Mouse (Mus musculus) megakaryocyte, embryonic 14.5 days (primary cell): Measurements from ENCODE around the gene Parl. TPM values are rescaled to one million over a fixed set of nuclear protein-coding genes. Genes with fewer than 3 reads are reported as not detected.

Source experiments
- H3K27me3 ChIP-seq: replicated peaks from 2 replicates; pipeline ENCODE3; 2012; ENCODE audit warnings: inconsistent platforms
- H3K36me3 ChIP-seq: replicated peaks from 2 replicates; pipeline ENCODE3; 2012; ENCODE audit warnings: low read length, inconsistent platforms, mixed read lengths
- H3K4me1 ChIP-seq: 2 replicates; pipeline ENCODE4 v1.6.1; 2012; ENCODE audit warnings: inconsistent platforms
- H3K4me3 ChIP-seq: replicated peaks from 2 replicates; pipeline ENCODE3; 2012; ENCODE audit warnings: moderate library complexity, mild to moderate bottlenecking, inconsistent platforms
- H3K9me3 ChIP-seq: 2 replicates; pipeline ENCODE4 v1.6.1; 2012; ENCODE audit warnings: inconsistent platforms
- FLI1 ChIP-seq: IDR thresholded peaks from 2 replicates; pipeline ENCODE4 v1.6.1; 2012; ENCODE audit warnings: low read length, inconsistent platforms, mixed read lengths
- GATA1 ChIP-seq: IDR thresholded peaks from 3 replicates; pipeline ENCODE4 v1.6.1; 2012; ENCODE audit warnings: mixed read lengths, low read length, inconsistent platforms, borderline replicate concordance
- polyA plus RNA-seq: library from polyadenylated mRNA; stranded (reverse); fragments of >175 nt; gene quantifications from 2 replicates; pipeline ENCODE4 v1.2.3, GENCODE M21; 2012; ENCODE audit warnings: low replicate concordance; ENCODE audit not compliant: insufficient read depth

Gene Parl
- polyA plus RNA-seq, 1 experiment, result 165 TPM

DNA sequence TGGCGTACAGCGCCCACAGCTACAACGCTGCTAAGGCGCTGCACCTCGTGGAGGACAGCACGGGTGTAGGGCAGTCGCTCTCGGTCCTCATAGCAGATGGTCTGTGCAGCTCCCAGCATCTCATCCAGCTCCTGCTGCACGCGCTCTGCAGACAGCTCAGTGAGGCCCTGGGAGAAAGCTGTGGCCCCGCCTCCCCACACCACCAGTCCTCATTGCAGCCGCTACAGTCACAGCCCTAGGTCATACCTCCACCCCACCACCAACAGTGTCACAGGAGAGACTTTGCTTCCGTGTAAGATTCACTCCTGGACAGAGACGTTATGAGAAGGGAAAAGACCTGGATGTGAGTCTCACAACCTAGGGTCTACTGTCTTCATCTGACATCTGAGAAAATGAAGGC is 10.1 kb upstream of the Parl start:
- no peaks in the 10 kb centered on the region for H3K36me3 ChIP-seq

DNA sequence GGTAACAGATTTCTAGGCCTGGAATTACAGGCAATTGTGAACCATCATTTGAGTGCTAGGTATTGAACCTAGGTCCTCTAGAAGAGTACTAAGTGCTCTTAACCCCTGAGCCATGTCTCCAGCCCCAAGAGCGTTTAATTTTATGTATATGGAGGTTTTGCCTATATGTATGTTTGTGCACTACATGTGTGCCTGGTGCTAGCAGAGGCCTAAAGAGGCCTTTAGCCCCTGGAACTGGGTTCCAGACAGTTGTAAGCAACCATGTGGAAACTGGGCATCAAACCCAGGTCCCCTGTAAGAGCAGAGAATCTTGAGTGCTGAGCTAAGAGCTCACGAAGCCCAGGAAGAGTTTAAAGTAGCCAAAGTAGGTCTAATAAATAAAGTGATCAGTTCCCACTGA is 2.1 kb downstream of the Parl start:
- Histone ChIP-seq H3K36me3 (peaks cover 37% of the 10 kb centered on the region), H3K9me3 (no peaks in the 10 kb centered on the region), H3K27me3 (no peaks in the 10 kb centered on the region), H3K4me3 (no peak overlapping the region), H3K4me1 (peaks cover 51% of the 10 kb centered on the region)
- no peak for TF ChIP-seq FLI1
- TF ChIP-seq GATA1, result no peak

More for the DNA sequence above, 10.1 kb upstream of the Parl start:
- Histone ChIP-seq H3K27me3 (peaks cover 40% of the 10 kb centered on the region), H3K4me3 (no peak overlapping the region), H3K4me1 (peaks cover 8% of the 10 kb centered on the region; the same call in 1 of the 2 replicates), H3K9me3 (no peaks in the 10 kb centered on the region)
- TF ChIP-seq FLI1, result no peak
- no peak for TF ChIP-seq GATA1

DNA sequence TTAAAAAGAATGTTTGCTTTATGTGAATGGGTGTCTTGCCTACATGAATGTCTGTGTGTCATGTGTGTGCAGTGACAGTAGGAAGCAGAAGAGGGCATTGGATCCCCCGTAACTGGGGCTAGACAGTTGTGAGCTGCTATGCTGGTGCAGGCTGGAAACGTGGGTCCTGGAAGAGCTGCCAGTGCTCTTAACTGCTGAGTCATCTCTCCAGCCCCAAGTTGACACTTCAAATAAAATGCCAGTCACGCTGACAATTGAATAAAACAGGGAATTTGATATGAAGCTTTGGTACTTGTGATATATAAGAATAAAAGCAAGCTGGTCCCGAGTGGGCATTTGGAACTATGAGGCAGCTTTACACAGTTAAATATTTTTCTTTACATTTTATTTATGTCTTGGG is 21.9 kb downstream of the Parl start:
- H3K27me3 ChIP-seq, result no peaks in the 10 kb centered on the region
- no peak for TF ChIP-seq GATA1
- no peak overlapping the region for H3K4me3 ChIP-seq
- H3K4me1 ChIP-seq, result peaks cover 28% of the 10 kb centered on the region
- peaks cover 71% of the 10 kb centered on the region for H3K36me3 ChIP-seq
- no peaks in the 10 kb centered on the region for H3K9me3 ChIP-seq

DNA sequence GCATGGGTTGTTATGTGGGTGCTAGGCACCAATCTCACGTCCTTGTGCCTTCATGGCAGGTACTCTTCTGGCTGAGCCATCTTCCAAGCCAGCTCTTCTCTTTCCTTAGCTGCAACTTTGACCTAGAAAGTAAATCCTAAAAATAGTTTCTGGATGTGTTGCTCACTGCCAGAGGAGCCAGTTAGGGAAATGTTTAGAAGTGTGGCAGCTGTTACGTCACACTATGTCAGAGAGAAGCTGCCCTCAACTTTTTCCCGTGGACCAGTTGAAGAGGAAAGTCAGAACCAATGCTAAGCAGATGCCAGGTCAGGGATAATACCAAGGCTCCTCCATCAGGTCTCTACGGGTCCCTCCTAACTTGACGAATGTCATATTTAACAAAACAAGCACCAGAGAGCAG is 22.8 kb downstream of the Parl start:
- Histone ChIP-seq H3K4me1 (peaks cover 23% of the 10 kb centered on the region), H3K9me3 (no peaks in the 10 kb centered on the region), H3K4me3 (no peak overlapping the region), H3K27me3 (no peaks in the 10 kb centered on the region), H3K36me3 (peaks cover 62% of the 10 kb centered on the region)
- no peak for TF ChIP-seq GATA1
- TF ChIP-seq FLI1, result no peak

DNA sequence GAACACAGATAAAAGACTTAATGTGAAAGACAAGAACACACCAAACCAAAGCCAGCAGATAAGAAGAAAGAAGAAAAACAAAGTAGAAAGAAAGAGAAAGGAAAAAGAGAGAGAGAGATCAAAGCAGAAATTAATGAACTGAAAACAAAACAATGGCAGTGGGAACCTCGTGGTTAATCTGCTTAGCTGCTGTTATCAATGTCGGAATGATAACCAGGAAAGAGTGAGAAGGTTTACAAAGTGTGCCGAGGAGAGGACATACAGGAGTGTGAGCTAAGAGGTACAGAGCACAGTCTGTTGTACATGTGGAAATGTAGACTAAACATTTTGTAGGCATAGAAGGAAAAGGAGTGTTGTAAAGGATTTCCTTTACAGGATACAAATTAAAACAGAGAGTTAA is 29.2 kb downstream of the Parl start:
- H3K36me3 ChIP-seq, result peaks cover 1% of the 10 kb centered on the region
- no peaks in the 10 kb centered on the region for H3K9me3 ChIP-seq
- peaks cover 6% of the 10 kb centered on the region for H3K27me3 ChIP-seq
- H3K4me1 ChIP-seq, result peaks cover 10% of the 10 kb centered on the region
- no peak for TF ChIP-seq FLI1
- no peak for TF ChIP-seq GATA1
- H3K4me3 ChIP-seq, result no peak overlapping the region

DNA sequence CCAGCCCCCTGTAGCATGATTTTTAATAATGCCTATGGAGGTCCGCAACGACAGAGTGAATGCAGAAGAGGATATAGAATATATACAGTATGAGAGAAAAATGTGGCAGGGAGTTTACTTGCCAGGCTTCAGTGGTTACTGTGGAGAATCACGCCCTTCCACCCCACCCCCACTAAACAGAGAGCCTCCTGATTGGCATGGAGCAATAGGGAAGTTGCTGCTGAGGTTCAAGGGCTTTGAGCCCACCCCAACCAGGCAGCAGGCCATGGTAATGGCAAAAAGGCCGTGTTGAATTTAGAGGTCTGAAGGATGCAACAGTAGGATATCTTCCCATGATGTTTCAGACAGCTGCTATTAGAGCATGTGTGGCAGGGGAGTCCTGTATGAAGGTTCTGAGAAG is 30.8 kb downstream of the Parl start:
- Histone ChIP-seq H3K36me3 (no peaks in the 10 kb centered on the region), H3K4me1 (peaks cover 10% of the 10 kb centered on the region), H3K4me3 (no peak overlapping the region), H3K9me3 (no peaks in the 10 kb centered on the region), H3K27me3 (peaks cover 7% of the 10 kb centered on the region)
- TF ChIP-seq GATA1 (no peak), FLI1 (no peak)

DNA sequence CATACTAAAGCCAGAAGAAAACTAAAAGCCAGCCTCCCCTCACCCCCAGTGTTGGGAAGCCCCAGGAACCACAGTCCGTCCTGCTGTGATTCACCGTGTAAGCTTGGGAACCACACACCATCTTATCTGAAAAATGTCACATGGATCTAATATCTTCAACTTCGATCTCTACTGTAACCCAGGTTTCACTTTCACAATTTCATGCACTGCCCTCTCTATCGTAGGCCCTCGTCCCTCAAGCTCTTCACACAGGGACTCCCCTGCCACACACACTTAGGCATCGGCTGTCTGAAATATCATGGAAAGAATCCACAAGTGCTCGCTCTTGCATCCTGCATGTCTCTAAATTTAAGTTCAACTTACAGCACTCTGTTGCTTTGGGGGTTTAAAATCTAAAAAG is 37.1 kb downstream of the Parl start:
- Histone ChIP-seq H3K36me3 (no peaks in the 10 kb centered on the region), H3K4me3 (no peak overlapping the region), H3K4me1 (no peaks in the 10 kb centered on the region), H3K9me3 (no peaks in the 10 kb centered on the region), H3K27me3 (peaks cover 8% of the 10 kb centered on the region)
- TF ChIP-seq GATA1 (no peak), FLI1 (no peak)

DNA sequence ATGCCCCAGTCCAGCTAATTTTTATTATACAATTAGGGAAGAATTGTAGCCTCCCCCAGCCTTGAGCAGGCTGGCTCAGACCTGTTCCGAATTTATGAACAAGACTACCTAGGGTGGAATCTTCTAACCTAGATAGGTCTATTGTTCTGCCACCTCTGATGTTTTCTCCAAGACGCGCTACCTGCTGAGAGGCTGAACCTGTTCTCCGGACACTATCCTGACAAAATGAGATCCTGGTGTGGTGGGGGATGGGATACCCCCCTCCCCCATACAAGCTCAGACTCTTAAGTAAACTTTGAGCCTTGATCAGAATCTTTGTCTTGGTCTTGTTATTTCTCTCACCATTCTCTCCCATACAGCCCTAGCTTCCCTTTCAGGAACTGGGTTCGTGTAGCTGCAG is 44.3 kb downstream of the Parl start:
- TF ChIP-seq FLI1 (no peak), GATA1 (no peak)

DNA sequence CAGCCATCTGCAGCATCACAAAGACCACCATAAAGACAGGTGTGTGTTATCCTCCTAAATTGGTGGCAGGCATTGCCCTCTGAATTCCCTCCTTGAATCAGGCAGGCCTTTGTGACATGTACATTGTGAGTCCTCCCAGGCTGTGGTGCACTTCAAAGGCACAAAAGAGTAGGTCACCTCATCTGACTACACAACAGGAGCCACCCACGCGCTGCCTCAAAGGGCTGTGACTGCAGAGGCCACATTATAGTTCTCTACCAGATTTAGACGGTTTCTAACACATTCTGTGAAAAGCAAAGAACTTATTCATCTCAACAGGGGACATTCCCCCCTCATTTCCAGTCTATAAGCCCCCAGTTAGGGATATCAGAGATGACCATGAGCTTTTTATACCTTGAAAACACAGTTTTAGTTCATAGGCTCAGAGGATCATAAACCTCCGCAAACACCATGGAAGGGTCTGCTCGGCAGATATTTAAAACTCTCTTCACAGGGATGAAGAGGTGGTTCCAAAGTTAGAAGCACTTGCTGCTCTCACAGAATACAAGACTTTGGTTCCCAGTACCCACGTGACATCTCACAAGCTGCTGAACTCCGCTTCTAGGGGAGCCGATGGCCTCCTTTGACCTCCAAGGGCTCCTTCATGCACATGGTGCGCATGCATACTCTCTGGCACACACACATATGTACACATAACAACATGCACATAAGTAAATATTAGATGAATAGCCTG is 53.6 kb downstream of the Parl start:
- TF ChIP-seq FLI1, result no peak
- no peak for TF ChIP-seq GATA1
- no peaks in the 10 kb centered on the region for H3K36me3 ChIP-seq
- peaks cover 22% of the 10 kb centered on the region for H3K27me3 ChIP-seq
- no peaks in the 10 kb centered on the region for H3K4me1 ChIP-seq
- H3K4me3 ChIP-seq, result no peak overlapping the region
- H3K9me3 ChIP-seq, result peaks cover 4% of the 10 kb centered on the region

More for the DNA sequence above, 44.3 kb downstream of the Parl start:
- peaks cover 2% of the 10 kb centered on the region for H3K27me3 ChIP-seq
- H3K4me3 ChIP-seq, result no peak overlapping the region
- 0 out of 2 replicates have a peak, but pooled peaks cover 2% of the 10 kb centered on the region for H3K9me3 ChIP-seq
- H3K36me3 ChIP-seq, result no peaks in the 10 kb centered on the region
- no peaks in the 10 kb centered on the region for H3K4me1 ChIP-seq

DNA sequence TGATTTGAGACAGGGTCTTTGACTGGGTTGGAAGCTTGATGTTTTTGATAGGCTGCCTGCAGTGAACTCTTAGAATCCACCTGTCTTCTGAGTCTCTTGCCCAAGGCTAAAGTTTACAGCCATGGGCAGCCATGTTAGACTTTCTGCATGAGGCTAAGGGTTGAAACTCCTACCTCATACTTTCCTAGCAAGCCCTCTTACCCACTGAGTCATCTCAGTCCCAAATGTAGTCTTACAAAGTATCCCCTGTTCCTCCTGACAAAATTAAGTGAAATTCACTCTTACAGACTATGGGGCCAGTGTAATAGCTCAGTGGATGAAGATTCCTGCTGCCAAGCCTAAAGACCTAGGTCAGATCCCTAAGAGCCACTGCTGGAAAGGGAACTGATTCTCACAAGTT is 55.1 kb downstream of the Parl start:
- Histone ChIP-seq H3K9me3 (peaks cover 10% of the 10 kb centered on the region), H3K36me3 (no peaks in the 10 kb centered on the region), H3K27me3 (peaks cover 30% of the 10 kb centered on the region), H3K4me1 (no peaks in the 10 kb centered on the region), H3K4me3 (no peak overlapping the region)
- TF ChIP-seq FLI1, result no peak
- no peak for TF ChIP-seq GATA1

DNA sequence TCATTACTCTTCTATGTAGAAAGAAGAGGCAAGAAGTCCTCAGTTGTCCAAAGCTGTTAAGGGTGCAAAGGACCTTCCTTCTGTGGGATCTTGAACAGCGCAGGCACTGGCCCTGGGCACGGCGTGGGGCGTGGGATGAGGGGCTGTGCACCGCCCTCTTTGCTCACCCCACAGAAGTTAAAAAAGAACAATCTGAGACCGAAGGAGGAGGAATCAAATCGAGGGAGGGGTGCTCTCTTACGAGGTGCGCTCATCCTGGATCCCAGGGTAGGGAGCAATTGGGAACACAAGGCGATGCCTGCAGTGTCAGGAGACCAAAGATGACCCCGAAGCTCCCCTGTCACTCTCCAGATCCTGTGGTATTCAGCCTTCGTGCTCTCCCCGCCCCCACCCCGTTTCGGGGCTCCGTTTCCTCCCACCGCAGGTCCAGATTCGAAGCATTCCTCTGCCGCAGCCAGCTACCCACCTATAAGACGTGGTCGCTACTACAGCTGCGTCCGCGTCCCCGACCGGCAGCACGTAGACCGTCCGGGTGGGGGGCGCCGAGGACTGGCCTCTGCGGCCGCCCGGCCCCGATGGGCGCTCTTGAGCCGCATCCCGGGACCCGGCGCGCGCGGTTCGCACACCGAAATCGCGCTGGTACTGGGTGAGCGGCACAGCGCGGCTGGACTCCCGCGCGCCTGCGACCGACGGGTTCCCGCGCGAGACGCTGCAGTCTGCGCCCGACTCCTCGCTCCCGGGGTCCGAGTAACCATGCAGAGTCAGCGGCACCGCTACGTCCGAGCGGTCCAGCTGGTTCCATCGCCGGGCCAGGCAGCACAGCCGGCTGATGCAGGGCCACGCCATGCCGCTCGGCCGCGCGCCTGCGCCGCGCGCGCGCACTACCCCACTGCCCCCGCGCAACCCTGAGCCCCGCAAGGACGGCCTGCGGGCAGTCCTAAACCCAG is 61.4 kb downstream of the Parl start, which contains the start of gene Map6d1:
Map6d1 (minus strand) TSS at position 891 of the 947 bp plus-strand sequence.
- H3K4me3 ChIP-seq, result peak within 1 kb of the TSS; percentile 94
- peaks cover 25% of the 10 kb centered on the region for H3K4me1 ChIP-seq
- H3K36me3 ChIP-seq, result no peaks in the 10 kb centered on the region
- H3K9me3 ChIP-seq, result peaks cover 11% of the 10 kb centered on the region
- TF ChIP-seq FLI1, result no peak
- no peak for TF ChIP-seq GATA1
- peaks cover 57% of the 10 kb centered on the region for H3K27me3 ChIP-seq
